Mouse (Mus musculus) liver, adult 2 months (tissue): ENCODE data around the gene Ppil2. TPM values are rescaled to one million over a fixed set of nuclear protein-coding genes. Genes with fewer than 3 reads are reported as not detected.

Experiments used
- DNase-seq: peaks from one replicate; pipeline ENCODE4 v3.0.0-alpha.2; 2011; ENCODE audit warnings: low read depth, low spot score; ENCODE audit errors: extremely low read depth
- H3K27ac ChIP-seq: fragments of 200-500 bp; replicated peaks from 2 replicates; pipeline ENCODE4 v1.5.1; 2012; ENCODE audit warnings: low read depth, mild to moderate bottlenecking, control low read depth, inconsistent platforms, low read length; ENCODE audit not compliant: insufficient read depth
- H3K27me3 ChIP-seq: fragments of 200-500 bp; 2 replicates; pipeline ENCODE4 v1.6.1; 2012; ENCODE audit warnings: mild to moderate bottlenecking, moderate library complexity, low read length, inconsistent platforms; ENCODE audit not compliant: control insufficient read depth, insufficient read depth
- H3K36me3 ChIP-seq: fragments of 200-500 bp; 2 replicates; pipeline ENCODE4 v1.6.1; 2012; ENCODE audit warnings: low read length, inconsistent platforms; ENCODE audit not compliant: control insufficient read depth, insufficient read depth
- H3K4me1 ChIP-seq: fragments of 200-500 bp; 2 replicates; pipeline ENCODE4 v1.6.1; 2011; ENCODE audit warnings: low read length; ENCODE audit not compliant: control insufficient read depth, insufficient read depth
- H3K4me3 ChIP-seq: fragments of 200-500 bp; 2 replicates; pipeline ENCODE4 v1.5.1; 2011; ENCODE audit warnings: low read depth, mild to moderate bottlenecking, control low read depth, low read length, moderate library complexity; ENCODE audit not compliant: insufficient read depth
- H3K79me2 ChIP-seq: fragments of 200-500 bp; 2 replicates; pipeline ENCODE4 v1.6.1; 2012; ENCODE audit warnings: inconsistent platforms, mild to moderate bottlenecking, low read length, moderate library complexity; ENCODE audit not compliant: control insufficient read depth, insufficient read depth
- H3K9ac ChIP-seq: fragments of 200-500 bp; 2 replicates; pipeline ENCODE4 v1.6.1; 2012; ENCODE audit warnings: low read depth, mild to moderate bottlenecking, control low read depth, inconsistent platforms, low read length
- CTCF ChIP-seq: fragments of 200-500 bp; IDR thresholded peaks from 2 replicates; pipeline ENCODE4 v1.5.1; 2011; ENCODE audit warnings: low read depth, low read length, control low read depth
- POLR2A ChIP-seq: fragments of 200-500 bp; IDR thresholded peaks from 2 replicates; pipeline ENCODE4 v1.6.1; 2011; ENCODE audit warnings: low read length, control low read depth; ENCODE audit not compliant: insufficient read depth; ENCODE audit errors: extremely low read depth
- WGBS: fragments of 180-500 bp; shearing (Covaris S2); methylation state at CpG from one replicate; pipeline ENCODE4 v1.1.7; 2018; 5-methylcytosine and 5-hydroxymethylcytosine counted together
- polyA plus RNA-seq: library from polyadenylated mRNA; depleted of rRNA; stranded (reverse); fragments of >200 nt; gene quantifications from 2 replicates; pipeline ENCODE4 v1.2.3, GENCODE M21; 2012; rRNA removed
- total RNA-seq: library from RNA; depleted of rRNA; stranded (reverse); fragments of >200 nt; gene quantifications from 2 replicates; pipeline ENCODE4 v1.2.3, GENCODE M21; 2014; rRNA removed

Ppil2 gene
- 49.7 and 55.0 TPM in 2 replicates for total RNA-seq
- 48.0 and 48.4 TPM in 2 replicates for polyA plus RNA-seq

GRCm38 (mm10) chr16:17110771-17111743, at the start of gene Ppil2:
TSS of gene Ppil2 (minus strand) at chr16:17111257.
- Histone ChIP-seq H3K79me2 (peaks cover 6% of the 10 kb centered on the region; the same call in 1 of the 2 replicates), H3K4me1 (peaks cover 5% of the 10 kb centered on the region; the same call in 1 of the 2 replicates), H3K27ac (peak within 1 kb of the TSS; percentile 57), H3K9ac (peak within 1 kb of the TSS; percentile 83), H3K27me3 (no peaks in the 10 kb centered on the region), H3K36me3 (peaks cover 4% of the 10 kb centered on the region), H3K4me3 (peak within 1 kb of the TSS; percentile 81)
- peak; percentile 82 for DNase-seq
- peak; percentile 50; the same call in 1 of the 2 replicates for TF ChIP-seq POLR2A
- TF ChIP-seq CTCF = no peak
- 4% methylated on average over 38 of the region's 38 CpGs for WGBS

- no peak for TF ChIP-seq CTCF
- TF ChIP-seq POLR2A = no peak
- 92% methylated on average over 2 of the region's 2 CpGs for WGBS
- Histone ChIP-seq H3K27me3 (no peaks in the 10 kb centered on the region), H3K9ac (no peak overlapping the region), H3K27ac (no peak overlapping the region), H3K4me1 (no peaks in the 10 kb centered on the region), H3K79me2 (no peaks in the 10 kb centered on the region; the same call in 1 of the 2 replicates), H3K4me3 (no peak overlapping the region), H3K36me3 (peaks cover 39% of the 10 kb centered on the region)
- no peak for DNase-seq
Observed at GRCm38 (mm10) chr16:17154346-17154745, 43.3 kb upstream of the Ppil2 start.

GRCm38 (mm10) chr16:17151874-17152273, 40.8 kb upstream of the Ppil2 start:
- WGBS = 100% methylated on average over 4 of the region's 4 CpGs
- Histone ChIP-seq H3K79me2 (no peaks in the 10 kb centered on the region; the same call in 1 of the 2 replicates), H3K4me3 (no peak overlapping the region), H3K27me3 (no peaks in the 10 kb centered on the region), H3K36me3 (peaks cover 17% of the 10 kb centered on the region; the same call in 1 of the 2 replicates), H3K9ac (no peak overlapping the region), H3K27ac (no peak overlapping the region), H3K4me1 (peaks cover 6% of the 10 kb centered on the region; the same call in 1 of the 2 replicates)
- no peak for DNase-seq
- TF ChIP-seq POLR2A (no peak), CTCF (no peak)

GRCm38 (mm10) chr16:17150520-17151258, 39.6 kb upstream of the Ppil2 start:
- no peak overlapping the region for H3K27ac ChIP-seq
- WGBS = 84% methylated on average over 7 of the region's 7 CpGs

GRCm38 (mm10) chr16:17148084-17148483, 37.0 kb upstream of the Ppil2 start:
- Histone ChIP-seq H3K4me1 (peaks cover 7% of the 10 kb centered on the region; the same call in 1 of the 2 replicates), H3K79me2 (no peaks in the 10 kb centered on the region; the same call in 1 of the 2 replicates), H3K27me3 (no peaks in the 10 kb centered on the region), H3K27ac (no peak overlapping the region), H3K36me3 (peaks cover 3% of the 10 kb centered on the region; the same call in 1 of the 2 replicates), H3K9ac (no peak overlapping the region), H3K4me3 (no peak overlapping the region)
- no peak for DNase-seq
- 52% methylated on average over 16 of the region's 16 CpGs for WGBS
- no peak for TF ChIP-seq POLR2A
- TF ChIP-seq CTCF = no peak

More at GRCm38 (mm10) chr16:17150520-17151258, 39.6 kb upstream of the Ppil2 start:
- Histone ChIP-seq H3K9ac (no peak overlapping the region), H3K36me3 (peaks cover 14% of the 10 kb centered on the region; the same call in 1 of the 2 replicates), H3K4me1 (peaks cover 7% of the 10 kb centered on the region; the same call in 1 of the 2 replicates), H3K27me3 (no peaks in the 10 kb centered on the region), H3K4me3 (no peak overlapping the region), H3K79me2 (no peaks in the 10 kb centered on the region; the same call in 1 of the 2 replicates)
- no peak for DNase-seq
- no peak for TF ChIP-seq POLR2A
- no peak for TF ChIP-seq CTCF
